ENCODE assay signal across 8 mouse cellular contexts in genomic region chr8:109778280-109778977, GRCm38 (mm10). TPM values are rescaled to one million over a fixed set of nuclear protein-coding genes. Genes with fewer than 3 reads are reported as not detected.
DNase-seq lines count a peak whose midpoint lies in the region; ATAC-seq and TF ChIP-seq lines count a peak whose summit lies in the region.

Gene Ap1g1 (plus strand): TSS chr8:109778554.

- WGBS in heart, embryonic 12.5 days, result under 1% methylated on average over 64 of the region's 64 CpGs
- under 1% methylated on average over 59 of the region's 64 CpGs for WGBS in kidney, postnatal 0 days
- WGBS in liver, embryonic 11.5 days, result under 1% methylated on average over 63 of the region's 64 CpGs
- under 1% methylated on average over 60 of the region's 64 CpGs for WGBS in stomach, embryonic 14.5 days

- peak within 1 kb of the TSS; percentile 99 for H3K4me3 ChIP-seq in heart, embryonic 12.5 days
- peak within 1 kb of the TSS; percentile 89 for H3K4me3 ChIP-seq in kidney, postnatal 0 days (replicated peaks; ENCODE audit: low read depth, low read length)
- peak within 1 kb of the TSS; percentile 87 for H3K4me3 ChIP-seq in liver, embryonic 11.5 days (ENCODE audit: low read depth, low read length)
- peak within 1 kb of the TSS; percentile 95 for H3K4me3 ChIP-seq in stomach, embryonic 14.5 days (ENCODE audit: low read depth, low read length)

- ATAC-seq in erythroid progenitor cell, adult 5-6 weeks (replicated peaks; ENCODE audit: low FRiP score, poor library complexity, severe bottlenecking), result peak; percentile 94
- ATAC-seq in heart, embryonic 12.5 days (ENCODE audit: insufficient number of reproducible peaks, low FRiP score), result peak; percentile 99
- ATAC-seq in kidney, postnatal 0 days (replicated peaks; ENCODE audit: low FRiP score, low read depth), result peak; percentile 99
- ATAC-seq in liver, embryonic 11.5 days (replicated peaks; ENCODE audit: low FRiP score), result peak; percentile 99
- ATAC-seq in stomach, embryonic 14.5 days (ENCODE audit: insufficient number of reproducible peaks, insufficient read depth, low FRiP score, low read depth), result peak; percentile 97

- no peaks in the 10 kb centered on the region for H3K36me3 ChIP-seq in heart, embryonic 12.5 days
- H3K36me3 ChIP-seq in kidney, postnatal 0 days (ENCODE audit: insufficient read depth, low read length), result no peaks in the 10 kb centered on the region
- no peaks in the 10 kb centered on the region for H3K36me3 ChIP-seq in liver, embryonic 11.5 days (ENCODE audit: control insufficient read depth, insufficient read depth, low read length)
- no peaks in the 10 kb centered on the region for H3K36me3 ChIP-seq in stomach, embryonic 14.5 days (ENCODE audit: control insufficient read depth, insufficient read depth, low read length)

- H3K9me3 ChIP-seq in heart, embryonic 12.5 days (replicated peaks), result no peaks in the 10 kb centered on the region
- H3K9me3 ChIP-seq in kidney, postnatal 0 days (replicated peaks; ENCODE audit: low read length), result no peaks in the 10 kb centered on the region
- no peaks in the 10 kb centered on the region for H3K9me3 ChIP-seq in liver, embryonic 11.5 days (ENCODE audit: control insufficient read depth, low read length)
- H3K9me3 ChIP-seq in stomach, embryonic 14.5 days (ENCODE audit: control insufficient read depth, low read depth, low read length), result no peaks in the 10 kb centered on the region

- H3K4me2 ChIP-seq in heart, embryonic 12.5 days, result peak within 1 kb of the TSS; percentile 98
- peak within 1 kb of the TSS; percentile 83 for H3K4me2 ChIP-seq in kidney, postnatal 0 days (ENCODE audit: low read length)
- peak within 1 kb of the TSS; percentile 79 for H3K4me2 ChIP-seq in liver, embryonic 11.5 days
- peak within 1 kb of the TSS; percentile 79 for H3K4me2 ChIP-seq in stomach, embryonic 14.5 days (replicated peaks; ENCODE audit: low read depth, low read length)

- H3K4me1 ChIP-seq in heart, embryonic 12.5 days (replicated peaks), result peaks cover 13% of the 10 kb centered on the region
- H3K4me1 ChIP-seq in kidney, postnatal 0 days (replicated peaks; ENCODE audit: insufficient read depth, low read length), result peaks cover 7% of the 10 kb centered on the region; the same call in 1 of the 2 replicates
- H3K4me1 ChIP-seq in liver, embryonic 11.5 days (replicated peaks; ENCODE audit: control insufficient read depth, insufficient read depth, low read length), result peaks cover 16% of the 10 kb centered on the region
- H3K4me1 ChIP-seq in stomach, embryonic 14.5 days (ENCODE audit: control insufficient read depth, insufficient read depth, low read length), result peaks cover 2% of the 10 kb centered on the region; the same call in 1 of the 2 replicates

- peak within 1 kb of the TSS; percentile 95 for H3K27ac ChIP-seq in heart, embryonic 12.5 days (ENCODE audit: poor library complexity, severe bottlenecking)
- H3K27ac ChIP-seq in kidney, postnatal 0 days, result peak within 1 kb of the TSS; percentile 97
- peak within 1 kb of the TSS; percentile 95 for H3K27ac ChIP-seq in liver, embryonic 11.5 days (ENCODE audit: low read depth, low read length)
- H3K27ac ChIP-seq in stomach, embryonic 14.5 days (ENCODE audit: low read length), result peak within 1 kb of the TSS; percentile 90

- H3K9ac ChIP-seq in heart, embryonic 12.5 days, result peak within 1 kb of the TSS; percentile 87
- H3K9ac ChIP-seq in kidney, postnatal 0 days (ENCODE audit: low read depth, low read length), result peak within 1 kb of the TSS; percentile 93
- H3K9ac ChIP-seq in liver, embryonic 11.5 days (ENCODE audit: low read depth, low read length), result peak within 1 kb of the TSS; percentile 88
- peak within 1 kb of the TSS; percentile 90 for H3K9ac ChIP-seq in stomach, embryonic 14.5 days (replicated peaks; ENCODE audit: low read depth, low read length)

- peaks cover 9% of the 10 kb centered on the region for H3K27me3 ChIP-seq in heart, embryonic 12.5 days (replicated peaks)
- no peaks in the 10 kb centered on the region for H3K27me3 ChIP-seq in kidney, postnatal 0 days (ENCODE audit: insufficient read depth, low read length)
- no peaks in the 10 kb centered on the region for H3K27me3 ChIP-seq in liver, embryonic 11.5 days (replicated peaks; ENCODE audit: control insufficient read depth, insufficient read depth, low read length)
- H3K27me3 ChIP-seq in stomach, embryonic 14.5 days (ENCODE audit: control insufficient read depth, insufficient read depth, low read length), result no peaks in the 10 kb centered on the region

- DNase-seq in CD4-positive helper T cell, adult 2 months (ENCODE audit: low read depth, low spot score), result peak; percentile 98
- DNase-seq in brain, embryonic 18.5 days (ENCODE audit: low read depth, low spot score), result peak; percentile 96
- DNase-seq in kidney, postnatal 0 days (ENCODE audit: low spot score), result peak; percentile 98
- peak; percentile 98 for DNase-seq in liver, embryonic 11.5 days (ENCODE audit: low spot score)
- peak; percentile 98 for DNase-seq in naive thymus-derived CD4-positive, alpha-beta T cell, adult 2 months (ENCODE audit: low read depth)

- TF ChIP-seq CTCF in kidney, postnatal 0 days (IDR thresholded peaks at IDR 0.05; ENCODE audit: low read depth), result no peak

RNA-seq across cellular contexts. Expression of gene Ap1g1, which starts in this region (rescaled TPM):
- 23.1 and 50.7 TPM in 2 replicates for total RNA-seq in erythroid progenitor cell, adult 5-6 weeks (2015; ENCODE audit: low replicate concordance)
- 30.6 and 36.2 TPM in 2 replicates for total RNA-seq in erythroid progenitor cell, adult 5-6 weeks (2017; ENCODE audit: low replicate concordance)
- polyA plus RNA-seq in heart, embryonic 12.5 days (2016; fragmentation: Nextera tagmentation; extraction: Ambion mirVana), result 44.8 and 46.7 TPM in 2 replicates
- polyA plus RNA-seq in kidney, postnatal 0 days (2015; fragmentation: Nextera tagmentation; extraction: Ambion mirVana), result 36.0 and 38.2 TPM in 2 replicates
- polyA plus RNA-seq in liver, embryonic 11.5 days (2014; fragmentation: Nextera tagmentation; extraction: Ambion mirVana), result 32.7 and 36.5 TPM in 2 replicates
- polyA plus RNA-seq in stomach, embryonic 14.5 days (2014; fragmentation: Nextera tagmentation; extraction: Ambion mirVana), result 36.5 and 39.2 TPM in 2 replicates

Comparison
In these comparisons a context has a peak if more than half of its experiments do, and no peak if none do; other contexts are left out.
1. Peak in every context shown above with its lines: DNase-seq, ATAC-seq, H3K4me3 ChIP-seq and H3K27ac ChIP-seq.